Mouse (Mus musculus): ENCODE results near the gene Gm42674.

The Gm42674 gene

GRCm38 (mm10) chr3:90598212-90598611 is 3.5 kb upstream of the Gm42674 start:
- no peak for DNase-seq (ENCODE audit: low spot score)

DNA sequence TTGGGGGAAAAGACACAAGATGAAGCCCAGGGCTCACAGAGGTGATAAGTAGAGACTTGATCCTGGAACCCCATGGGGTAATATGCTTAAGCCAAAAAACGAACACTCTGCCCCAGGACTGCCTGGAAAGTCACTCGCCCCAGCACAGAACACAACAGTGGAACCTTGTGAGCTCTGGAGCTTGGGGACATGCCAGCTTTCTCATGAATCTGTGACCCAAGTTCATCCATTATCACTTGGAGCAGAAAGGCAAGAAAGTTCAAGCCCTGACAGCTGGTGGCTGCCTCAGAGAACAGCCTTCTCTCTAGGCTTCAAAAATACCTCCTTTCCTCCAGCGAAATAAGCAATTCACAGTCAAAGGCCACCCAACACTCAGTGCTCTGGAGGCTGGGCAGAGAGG is 2.3 kb upstream of the Gm42674 start:
- DNase-seq (ENCODE audit: low spot score): no peak

- no peak for DNase-seq (ENCODE audit: low spot score)
Observed at GRCm38 (mm10) chr3:90600036-90600435, 1.7 kb upstream of the Gm42674 start.

DNA sequence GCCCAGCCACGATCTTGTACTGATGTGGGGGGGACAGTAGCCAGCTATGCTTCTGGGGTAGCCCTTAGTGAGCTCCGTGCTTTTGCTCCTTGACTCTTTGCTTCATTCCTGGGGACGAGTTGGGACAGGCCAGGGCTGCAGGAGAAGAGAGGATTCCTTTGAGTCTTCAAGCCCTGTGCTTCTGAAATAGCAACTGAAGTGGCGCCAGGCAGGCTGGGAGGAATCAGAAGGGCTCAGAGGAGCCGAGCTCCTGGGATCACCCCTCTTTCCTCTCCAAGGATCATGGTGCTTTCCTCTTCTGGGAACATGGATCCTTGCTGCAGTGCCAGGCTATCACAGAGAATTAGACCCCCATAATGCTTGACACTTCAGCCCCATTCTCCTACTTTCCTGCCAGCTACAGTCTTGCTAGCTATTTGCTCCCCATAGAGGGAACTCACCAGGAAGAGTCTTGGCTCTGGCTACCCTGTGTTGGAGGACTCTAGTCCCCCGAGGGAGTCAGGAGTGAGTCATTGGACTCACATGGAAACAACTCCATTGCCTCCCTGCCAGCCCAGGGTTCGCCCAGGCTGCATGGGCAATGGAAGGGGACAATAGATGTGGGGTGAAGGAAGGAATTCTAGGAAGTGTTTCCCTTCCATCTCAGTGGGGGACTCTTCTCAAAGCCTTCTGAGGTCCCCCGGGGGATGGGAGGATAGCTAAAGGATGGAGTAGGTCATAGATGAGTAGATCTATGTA is 1.1 kb upstream of the Gm42674 start:
- no peak for DNase-seq (ENCODE audit: low spot score)

GRCm38 (mm10) chr3:90603623-90604022 is 1.9 kb downstream of the Gm42674 start, which contains the start of gene S100a4:
Gene S100a4, plus strand, starts transcription at chr3:90603771.
- DNase-seq (ENCODE audit: low spot score): no peak

GRCm38 (mm10) chr3:90604416-90604815 is 2.7 kb downstream of the Gm42674 start:
- DNase-seq (ENCODE audit: low spot score): no peak

- no peak for DNase-seq (ENCODE audit: low spot score)
Observed at GRCm38 (mm10) chr3:90605049-90605448, 3.3 kb downstream of the Gm42674 start.

DNA sequence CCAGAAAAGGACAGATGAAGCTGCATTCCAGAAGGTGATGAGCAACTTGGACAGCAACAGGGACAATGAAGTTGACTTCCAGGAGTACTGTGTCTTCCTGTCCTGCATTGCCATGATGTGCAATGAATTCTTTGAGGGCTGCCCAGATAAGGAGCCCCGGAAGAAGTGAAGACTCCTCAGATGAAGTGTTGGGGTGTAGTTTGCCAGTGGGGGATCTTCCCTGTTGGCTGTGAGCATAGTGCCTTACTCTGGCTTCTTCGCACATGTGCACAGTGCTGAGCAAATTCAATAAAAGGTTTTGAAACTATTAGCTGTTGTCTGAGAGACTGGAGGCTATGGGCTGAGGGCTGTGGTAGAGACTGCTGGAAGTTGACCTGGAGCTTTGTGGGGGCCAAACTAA is 4.0 kb downstream of the Gm42674 start:
- no peak for DNase-seq (ENCODE audit: low spot score)

DNA sequence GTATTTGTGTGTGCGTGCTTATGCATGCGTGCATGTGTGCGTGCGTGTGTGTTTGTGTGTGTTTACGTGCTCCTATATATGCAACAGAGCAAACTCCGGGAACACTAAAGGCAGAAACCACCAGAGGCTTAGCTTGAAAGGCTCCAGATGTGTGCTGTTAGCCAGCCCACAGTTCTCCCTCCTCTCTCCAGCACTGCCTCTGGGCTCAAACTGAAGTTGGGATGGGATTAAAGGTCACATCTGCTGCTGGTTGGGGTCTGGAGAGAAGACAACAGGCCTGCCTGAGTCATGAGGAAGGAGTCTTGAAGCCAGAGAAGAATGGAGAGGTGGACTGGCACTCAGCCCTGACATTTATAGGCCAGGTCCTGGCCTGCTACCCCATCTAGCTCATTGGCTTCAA is 4.5 kb downstream of the Gm42674 start:
- no peak for DNase-seq (ENCODE audit: low spot score)

- no peak for DNase-seq (ENCODE audit: low spot score)
Observed at GRCm38 (mm10) chr3:90607361-90607760, 5.7 kb downstream of the Gm42674 start.

DNA sequence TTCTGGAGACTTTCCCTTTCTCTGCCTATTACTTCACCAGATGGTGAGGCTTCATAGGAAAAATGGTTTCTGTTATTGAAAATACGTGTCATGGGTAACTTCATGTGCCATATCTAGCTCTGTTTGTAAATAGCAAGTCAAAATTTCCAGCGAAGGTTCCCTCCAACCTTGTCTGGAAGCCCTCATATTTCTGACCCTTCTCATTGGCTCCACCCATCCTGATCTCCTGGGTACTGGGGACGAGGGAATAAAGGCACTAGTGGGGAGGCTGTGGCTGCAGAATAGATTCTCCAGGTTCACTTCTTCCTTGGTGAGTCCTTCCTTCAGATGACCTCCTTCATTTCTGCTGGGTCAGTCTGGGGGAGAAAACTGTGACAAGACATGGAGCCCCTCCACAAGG is 6.5 kb downstream of the Gm42674 start, which contains the start of gene S100a5:
S100a5 (plus strand) TSS at position 301 of the 400 bp plus-strand sequence.
- no peak for DNase-seq (ENCODE audit: low spot score)

DNA sequence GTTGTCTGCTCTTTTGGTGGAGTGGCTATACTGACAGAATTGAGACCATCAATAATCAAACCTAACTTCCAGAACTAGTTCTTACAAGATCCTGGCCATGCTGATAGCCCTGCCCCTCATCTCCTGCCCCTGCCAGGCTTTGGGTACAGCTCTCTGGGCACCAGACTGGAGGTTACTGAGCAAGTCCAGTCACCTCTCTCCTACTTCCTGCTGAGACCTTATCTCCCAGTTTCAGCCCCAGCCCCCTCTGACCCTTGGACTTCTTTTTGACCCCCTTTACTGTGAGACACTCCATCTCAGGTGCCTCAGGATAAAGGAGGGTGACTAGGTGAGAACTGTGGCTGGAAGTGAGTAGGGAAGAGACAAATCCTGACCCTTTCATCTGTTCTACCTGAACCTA is 7.4 kb downstream of the Gm42674 start:
- no peak for DNase-seq (ENCODE audit: low spot score)

- DNase-seq (ENCODE audit: low spot score): no peak
Observed at GRCm38 (mm10) chr3:90611494-90611893, 9.8 kb downstream of the Gm42674 start.

- no peak for DNase-seq (ENCODE audit: low spot score)
Observed at GRCm38 (mm10) chr3:90612061-90612460, 10.4 kb downstream of the Gm42674 start.

DNA sequence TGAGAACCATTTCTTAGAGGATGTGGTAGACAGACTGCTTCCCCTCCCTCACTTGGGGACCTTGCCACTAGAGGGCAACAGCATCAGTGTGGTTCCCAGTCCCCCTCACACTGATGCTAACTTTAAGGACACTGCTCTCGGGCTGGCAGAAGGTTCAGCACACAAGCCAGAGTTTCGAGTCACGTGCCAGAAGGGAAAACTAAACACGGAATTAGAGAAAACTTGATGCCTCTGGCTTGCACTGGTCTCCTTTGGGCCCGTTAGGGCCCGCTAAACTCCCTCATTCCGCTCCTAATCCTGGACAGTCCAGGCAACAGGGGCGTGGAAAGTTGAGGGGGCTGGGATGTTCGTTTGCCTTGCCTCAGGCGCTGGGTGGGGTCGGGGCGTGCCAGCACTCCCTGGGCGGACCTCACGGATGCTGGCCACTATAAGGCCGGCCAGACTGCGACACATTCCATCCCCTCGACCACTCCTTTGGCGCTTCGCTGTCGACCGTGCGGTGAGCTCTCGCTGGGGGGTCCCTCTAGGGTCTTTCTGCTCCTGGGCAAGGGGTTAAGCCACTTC is 11.1 kb downstream of the Gm42674 start, which contains the start of gene S100a6:
S100a6 (plus strand) TSS at position 155 of the 564 bp plus-strand sequence.
- no peak for DNase-seq (ENCODE audit: low spot score)

DNA sequence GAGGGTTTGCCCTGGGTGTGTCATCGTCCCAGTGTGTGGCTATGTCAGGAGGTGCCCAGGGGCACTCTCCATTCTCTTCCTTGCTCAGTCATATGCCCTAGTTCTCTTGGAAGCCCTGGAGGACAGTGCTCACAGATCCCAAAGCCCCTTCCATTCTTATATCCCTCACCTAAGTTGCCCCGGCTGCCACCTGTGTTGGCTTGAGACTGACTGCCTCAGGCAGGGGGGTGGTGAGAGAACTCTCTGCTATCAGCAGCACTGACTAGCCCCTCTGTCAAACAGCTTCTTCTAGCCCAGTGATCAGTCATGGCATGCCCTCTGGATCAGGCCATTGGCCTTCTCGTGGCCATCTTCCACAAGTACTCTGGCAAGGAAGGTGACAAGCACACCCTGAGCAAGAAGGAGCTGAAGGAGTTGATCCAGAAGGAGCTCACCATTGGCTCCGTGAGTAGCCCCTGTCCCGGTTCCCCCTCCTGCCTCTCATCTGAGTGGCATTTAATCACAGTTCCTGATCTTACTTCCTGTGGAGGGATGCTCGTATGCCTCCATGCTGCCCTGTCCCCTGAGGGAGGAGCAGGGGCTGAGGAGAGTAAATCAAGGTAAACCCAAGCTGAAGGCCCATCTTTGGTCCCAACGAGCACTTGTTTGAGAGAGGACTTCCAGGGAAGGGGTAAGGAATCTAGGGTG is 11.9 kb downstream of the Gm42674 start:
- no peak for DNase-seq (ENCODE audit: low spot score)

DNA sequence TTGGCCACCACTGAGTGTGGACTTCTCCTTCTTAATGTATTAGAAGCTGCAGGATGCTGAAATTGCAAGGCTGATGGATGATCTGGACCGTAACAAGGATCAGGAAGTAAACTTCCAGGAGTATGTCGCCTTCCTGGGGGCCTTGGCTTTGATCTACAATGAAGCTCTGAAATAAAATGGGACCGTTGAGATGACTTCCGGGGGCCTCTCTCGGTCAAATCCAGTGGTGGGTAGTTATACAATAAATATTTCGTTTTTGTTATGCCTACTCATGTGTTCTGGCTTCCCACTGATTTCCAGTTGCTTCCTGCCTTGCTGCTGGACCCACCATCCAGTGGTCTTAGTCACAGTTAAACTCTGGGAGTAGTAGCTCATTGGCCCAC is 12.4 kb downstream of the Gm42674 start:
- no peak for DNase-seq (ENCODE audit: low spot score)

- DNase-seq (ENCODE audit: low spot score): no peak
Observed at GRCm38 (mm10) chr3:90614611-90615251, 13.0 kb downstream of the Gm42674 start.

DNA sequence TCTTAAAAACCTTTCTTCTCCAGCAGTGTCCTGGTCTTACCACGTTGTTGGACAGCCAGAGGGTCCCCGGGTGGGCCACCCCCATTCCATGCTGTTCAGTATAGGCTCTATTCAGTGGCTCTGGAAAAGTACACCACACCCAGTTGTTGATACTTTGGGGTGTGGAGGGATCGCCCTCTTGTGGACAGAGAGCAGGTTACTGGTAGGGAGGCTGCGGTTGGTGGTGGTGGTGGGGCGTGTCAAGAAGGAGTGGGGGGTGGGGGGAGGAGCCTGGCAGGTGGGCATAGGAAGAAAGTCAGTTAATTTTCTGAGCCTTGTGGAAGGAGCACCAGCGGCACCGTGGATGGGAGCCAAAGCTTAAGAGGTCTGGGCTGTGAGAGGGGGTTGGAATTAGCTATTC is 13.7 kb downstream of the Gm42674 start:
- peak; percentile 65 for DNase-seq (ENCODE audit: low spot score)

- DNase-seq (ENCODE audit: low spot score): no peak
Observed at GRCm38 (mm10) chr3:90615911-90616310, 14.2 kb downstream of the Gm42674 start.

GRCm38 (mm10) chr3:90617586-90617985 is 15.9 kb downstream of the Gm42674 start:
- no peak for DNase-seq (ENCODE audit: low spot score)

DNA sequence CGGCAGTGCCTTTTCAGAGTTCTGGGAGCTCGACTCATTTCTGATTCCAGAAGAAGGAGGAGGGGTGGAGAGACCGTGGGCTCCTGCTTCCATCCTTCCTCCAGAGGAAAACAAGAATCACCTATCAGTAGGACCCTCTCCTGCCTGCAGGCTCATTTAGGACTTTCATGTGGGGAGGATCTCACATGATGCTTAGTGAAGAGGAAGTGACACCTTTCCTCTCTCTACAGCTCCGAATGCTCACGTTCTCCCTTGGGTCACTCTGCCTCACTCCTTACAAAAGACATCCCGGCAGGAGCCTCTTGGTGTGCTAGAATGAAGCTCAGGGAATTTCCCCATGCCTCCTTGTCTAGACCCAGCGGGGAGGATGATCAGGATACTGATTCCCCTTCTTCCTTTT is 19.8 kb downstream of the Gm42674 start:
- DNase-seq (ENCODE audit: low spot score): no peak
